Mouse (Mus musculus): Measurements from ENCODE around the gene Sorbs1.

Sorbs1 gene

DNA sequence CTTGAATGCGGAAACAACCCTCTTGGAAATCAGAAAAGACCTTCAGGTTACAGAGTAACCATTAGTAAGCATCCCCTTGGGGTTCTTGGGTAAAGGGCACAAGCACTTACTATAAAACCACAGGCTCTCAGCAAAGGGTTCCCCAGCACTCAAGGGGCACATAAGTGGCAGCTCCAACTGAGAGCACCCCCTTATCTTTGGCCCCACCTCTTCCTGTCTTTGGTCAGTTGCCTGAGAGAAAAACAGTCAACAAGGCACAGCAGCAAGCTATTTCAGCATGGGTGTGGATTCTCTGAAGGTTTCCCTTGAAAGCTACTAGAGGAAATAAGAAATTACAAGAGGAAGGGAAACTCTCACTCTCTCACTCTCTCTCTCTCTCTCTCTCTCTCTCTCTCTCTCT is 246.2 kb downstream of the Sorbs1 start:
- DNase-seq (ENCODE audit: low spot score in 2 of 2), result peak in 1 of 2 experiments; percentile 21

DNA sequence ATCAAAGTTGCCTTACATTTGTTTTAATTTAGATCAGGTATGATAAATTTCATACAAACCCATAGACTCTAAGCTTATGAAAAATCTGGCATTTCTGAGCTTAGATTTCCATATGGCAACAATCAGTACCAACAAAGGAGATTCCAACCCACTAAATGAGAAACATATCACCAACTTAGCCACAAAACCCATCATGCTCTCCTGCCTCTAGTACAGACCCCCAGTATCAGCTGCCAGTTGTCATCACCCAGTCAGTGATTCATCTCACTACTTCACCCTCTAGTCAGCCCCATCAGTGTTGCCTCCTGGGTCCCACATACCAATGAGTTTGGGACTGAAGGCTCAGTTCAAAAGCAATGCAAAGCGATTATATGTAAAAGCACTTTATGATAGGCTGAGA is 254.1 kb downstream of the Sorbs1 start:
- DNase-seq (ENCODE audit: low spot score in 2 of 2), result no peak

DNA sequence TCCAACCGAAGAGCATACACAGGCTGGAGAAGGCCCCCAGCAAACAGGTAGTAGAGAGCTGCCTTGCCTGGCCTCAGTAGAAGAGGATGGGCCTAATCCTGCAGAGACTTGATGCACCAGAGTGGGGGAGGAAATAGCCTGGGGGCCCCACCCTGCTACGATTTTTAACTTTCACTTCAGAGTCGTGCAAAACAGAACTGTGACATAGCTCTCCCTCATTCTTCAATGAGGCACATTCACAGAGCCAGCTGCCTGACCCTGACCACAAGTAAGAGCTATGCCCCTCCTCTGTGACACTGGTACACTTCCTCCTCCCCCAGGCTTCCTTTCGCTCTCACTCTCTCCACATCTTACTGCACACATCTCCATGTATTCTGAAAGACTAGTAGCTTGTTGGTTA is 256.2 kb downstream of the Sorbs1 start:
- DNase-seq (ENCODE audit: low spot score in 2 of 2), result peak in 1 of 2 experiments; percentile 21

DNA sequence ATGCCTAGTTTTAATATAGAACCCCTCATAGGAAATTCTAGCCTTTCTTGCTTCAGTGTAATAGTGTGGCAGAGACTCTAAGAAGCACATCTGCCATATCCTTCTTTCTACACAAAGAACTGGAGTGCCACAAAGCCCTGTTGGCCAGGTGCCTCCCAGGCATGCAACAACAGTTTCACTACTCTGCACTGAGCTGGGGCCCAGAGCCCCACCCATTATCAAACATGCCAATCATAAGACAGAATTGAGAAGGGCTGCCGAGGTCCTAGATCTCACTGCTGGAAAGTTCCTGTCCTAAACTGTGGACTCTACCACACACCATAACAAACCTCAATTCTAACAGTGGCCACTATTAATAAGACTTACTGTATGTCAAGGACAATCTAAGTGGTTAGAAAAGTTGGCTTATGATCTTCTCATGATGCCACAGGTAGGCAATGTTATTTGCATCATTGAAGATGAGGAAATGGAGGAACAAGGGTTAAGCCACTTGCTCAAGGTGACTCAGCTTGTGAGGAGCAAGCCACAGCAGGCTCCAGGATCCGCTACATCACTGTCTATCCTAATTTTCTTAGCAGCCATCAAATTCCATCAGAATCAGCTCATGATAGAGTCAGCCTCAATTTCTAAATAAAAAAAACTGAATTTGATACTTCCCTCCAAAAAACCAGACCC is 257.1 kb downstream of the Sorbs1 start:
- DNase-seq (ENCODE audit: low spot score in 2 of 2), result no peak

DNA sequence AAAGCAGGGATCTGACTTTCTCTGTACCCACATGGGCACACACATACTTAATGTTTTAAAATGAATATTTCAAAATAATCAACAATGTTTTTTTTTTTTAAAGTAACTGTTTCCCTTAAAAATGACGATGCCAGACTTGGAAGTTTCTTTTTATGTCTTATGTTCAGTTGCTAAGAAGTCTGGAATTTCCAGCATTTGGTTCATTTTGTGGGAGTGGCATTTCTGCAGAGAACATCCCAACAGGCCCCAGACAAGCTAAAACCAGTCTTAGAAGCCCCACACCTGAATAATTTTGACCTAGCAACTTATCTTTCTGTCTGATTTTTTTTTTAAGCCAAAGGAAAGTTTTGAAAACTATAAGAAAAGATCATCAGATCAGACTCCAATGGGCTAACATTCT is 258.0 kb downstream of the Sorbs1 start:
- DNase-seq (ENCODE audit: low spot score in 2 of 2), result no peak

DNA sequence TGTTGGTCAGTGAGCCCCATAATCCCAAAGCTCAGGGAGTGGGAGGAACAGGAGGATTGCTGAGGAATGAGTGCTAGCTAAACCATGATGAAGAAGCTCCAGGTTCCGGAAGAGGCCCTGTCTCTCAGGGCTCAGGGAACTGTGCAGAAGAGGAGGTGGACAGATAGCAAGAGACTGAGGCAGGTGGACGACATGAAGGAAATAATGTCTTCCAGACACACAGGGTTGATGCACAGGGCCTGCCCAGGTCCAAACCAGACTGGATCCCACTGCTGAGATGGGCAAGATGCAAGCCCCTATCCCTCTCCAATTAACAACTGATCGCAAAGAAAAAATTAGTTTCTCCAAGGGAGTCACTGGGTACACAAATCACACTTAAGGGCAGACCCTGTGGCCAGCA is 258.8 kb downstream of the Sorbs1 start:
- no peak for DNase-seq (ENCODE audit: low spot score in 2 of 2)

DNA sequence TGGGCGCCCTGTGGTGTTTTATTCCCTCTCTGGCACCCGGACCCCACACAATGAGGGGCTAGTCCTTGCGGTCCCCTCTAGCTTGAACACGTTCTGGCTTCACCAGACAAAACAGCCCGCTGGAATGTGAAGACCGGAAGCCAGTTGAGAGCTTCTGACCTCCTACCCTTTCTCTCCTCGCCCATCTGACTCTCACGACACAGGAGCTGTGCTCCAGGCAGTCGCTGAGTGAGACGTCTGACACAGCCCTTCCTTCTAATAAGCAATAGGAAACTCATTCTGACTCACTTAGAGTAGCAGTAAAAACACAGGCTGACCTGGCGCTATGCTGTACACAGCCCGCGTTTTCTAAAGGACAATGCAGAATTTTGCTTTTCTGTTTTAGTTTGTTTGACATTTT is 259.8 kb downstream of the Sorbs1 start:
- DNase-seq (ENCODE audit: low spot score in 2 of 2), result no peak

DNA sequence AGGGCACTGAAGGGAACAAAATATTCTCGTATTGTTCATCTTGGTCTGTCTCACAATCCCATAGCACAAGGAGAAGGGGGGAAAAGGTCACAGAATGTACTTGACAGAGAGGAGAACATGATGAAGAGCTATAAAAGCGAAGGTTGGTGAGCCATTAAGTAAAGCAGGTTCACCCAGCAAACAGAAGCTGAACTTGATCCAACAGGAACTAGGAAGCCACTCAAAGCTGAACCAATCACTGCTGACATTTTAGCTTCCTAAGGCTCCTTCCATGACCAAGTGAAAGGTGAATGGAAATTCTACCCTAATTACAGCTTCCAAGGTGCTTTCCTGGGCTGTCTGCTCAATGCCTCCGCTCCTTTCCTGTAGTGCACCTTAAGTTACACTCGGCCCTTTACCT is 262.5 kb downstream of the Sorbs1 start:
- no peak for DNase-seq (ENCODE audit: low spot score in 2 of 2)

DNA sequence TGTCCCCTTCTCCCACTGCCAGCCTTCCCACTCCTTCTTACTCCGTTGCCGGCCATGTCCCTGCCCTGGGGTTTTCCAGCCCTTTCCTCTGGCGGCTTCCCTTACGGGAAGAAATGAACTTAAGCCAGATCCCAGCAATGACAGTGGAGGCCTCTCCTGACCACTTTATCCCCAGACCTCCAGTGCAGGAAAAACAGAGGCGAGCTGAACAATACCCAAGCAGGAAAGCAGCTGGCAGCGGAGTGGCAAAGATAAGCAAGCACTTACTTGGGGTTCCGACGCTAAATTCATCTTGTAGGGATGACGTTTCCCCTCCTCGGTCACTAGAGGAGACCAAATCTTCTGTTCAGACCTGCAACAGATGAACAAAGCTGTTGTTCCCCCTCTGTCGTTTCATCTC is 264.2 kb downstream of the Sorbs1 start:
- DNase-seq (ENCODE audit: low spot score in 2 of 2), result no peak

DNA sequence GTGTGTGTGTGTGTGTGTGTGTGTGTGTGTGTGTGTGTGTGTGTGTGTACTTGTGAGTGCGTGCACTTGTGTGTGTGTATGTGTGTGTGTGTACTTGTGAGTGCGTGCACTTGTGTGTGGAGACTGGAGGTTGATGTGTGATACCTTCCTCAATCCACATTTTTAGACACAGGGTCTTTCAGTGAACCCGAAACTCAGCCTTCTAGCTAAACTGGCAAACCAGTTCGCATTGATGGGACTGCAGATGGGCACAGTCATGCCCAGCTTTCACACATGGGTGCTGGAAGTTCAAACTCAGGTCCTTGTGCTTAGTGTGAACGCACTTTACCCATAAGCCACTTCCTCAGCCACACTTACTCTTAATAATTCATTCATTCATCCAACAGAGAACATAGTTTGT is 265.1 kb downstream of the Sorbs1 start:
- DNase-seq (ENCODE audit: low spot score in 2 of 2), result no peak

DNA sequence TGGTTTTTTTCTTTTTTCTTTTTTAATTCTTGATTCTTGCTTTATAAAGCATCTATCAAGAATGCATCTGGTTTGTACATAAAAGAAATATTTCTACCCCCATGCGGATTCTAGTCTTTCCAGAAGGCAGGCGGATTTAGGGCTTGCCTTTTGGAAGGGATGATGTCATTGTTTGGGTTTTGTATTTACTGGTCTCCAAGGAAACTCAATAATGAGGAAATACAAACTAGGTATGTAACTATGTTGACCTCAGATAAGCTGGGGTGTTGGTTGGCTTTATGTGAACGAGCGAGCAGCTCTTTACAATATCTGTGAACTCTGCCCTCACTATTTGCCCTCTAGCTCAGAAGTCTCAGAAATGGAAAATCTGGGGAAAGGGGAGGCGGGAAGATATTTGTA is 266.3 kb downstream of the Sorbs1 start:
- DNase-seq (ENCODE audit: low spot score in 2 of 2), result no peak

DNA sequence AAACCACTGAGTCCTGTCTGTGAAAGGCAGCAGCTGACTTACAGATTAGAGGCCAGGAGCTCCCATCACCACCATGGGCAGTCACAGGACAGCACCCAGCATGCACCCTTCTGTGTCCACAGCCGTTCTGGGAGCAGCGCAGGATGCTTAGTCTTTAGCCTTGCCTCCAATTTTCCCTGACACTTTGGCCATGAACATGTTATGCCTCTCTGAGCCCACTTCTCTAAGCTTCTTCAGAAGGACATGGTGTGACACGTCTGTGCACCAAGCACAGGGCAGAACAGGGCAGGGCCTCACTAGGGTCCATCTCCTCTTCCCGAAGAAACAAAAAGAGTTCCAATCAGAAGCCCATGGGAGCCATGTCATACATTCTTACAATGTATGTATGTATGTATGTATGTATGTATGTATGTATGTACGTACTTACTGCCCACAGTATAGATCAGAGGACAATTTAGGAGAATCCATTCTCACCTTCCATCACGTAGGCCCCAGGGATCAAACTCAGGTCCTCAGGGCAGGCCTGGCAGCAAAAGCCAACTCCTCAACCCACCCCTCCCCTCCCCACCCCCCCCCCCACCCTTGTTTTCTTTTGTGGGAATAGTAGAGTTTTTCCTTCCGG is 266.8 kb downstream of the Sorbs1 start:
- DNase-seq (ENCODE audit: low spot score in 2 of 2), result no peak

Measured in spleen, postnatal 14 days (tissue).